Mouse (Mus musculus) natural killer cell, adult 2 months (primary cell): ENCODE data around the gene Olfr591.
"Not testable (repeated sequence)": the region's sequence is repeated elsewhere in the genome, so short reads cannot be mapped to it uniquely, and the experiment has no call there.

Experiments
- DNase-seq, 2 experiments: peaks; one replicate each; pipeline ENCODE4 v3.0.0; 2022; ENCODE audit warnings: low spot score in 2 of 2

The Olfr591 gene

DNA sequence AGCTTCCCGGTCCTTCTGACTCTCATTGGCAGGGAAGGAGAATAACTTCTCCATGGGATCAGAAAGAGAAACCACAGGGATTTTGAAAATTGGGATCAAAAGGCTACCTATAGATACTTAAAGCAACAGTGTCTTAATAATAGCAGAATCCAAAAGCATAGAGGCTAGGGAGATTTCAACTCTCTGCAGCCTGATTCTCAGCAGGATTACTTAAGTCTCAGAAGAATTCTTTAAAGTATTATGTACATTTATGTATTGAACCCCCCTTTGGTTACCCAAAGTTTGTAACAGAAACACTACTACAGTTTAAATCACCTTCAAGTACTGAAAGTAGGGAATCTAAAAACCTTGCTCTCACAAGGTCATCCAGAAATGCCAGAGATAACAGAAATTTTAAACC, at the start of gene Olfr591:
TSS of gene Olfr591 (minus strand) at position 101 of the 400 bp plus-strand sequence.
- no peak for DNase-seq

GRCm38 (mm10) chr7:103216696-103217095, 38.6 kb upstream of the Olfr591 start, which contains the start of gene Olfr594:
TSS of gene Olfr594 (plus strand) at chr7:103216996.
- no peak for DNase-seq

GRCm38 (mm10) chr7:103212050-103212449, 33.9 kb upstream of the Olfr591 start:
- DNase-seq, result not testable (repeated sequence)

- DNase-seq, result no peak
Observed at GRCm38 (mm10) chr7:103211562-103211961, 33.4 kb upstream of the Olfr591 start, which contains the start of gene Olfr593. TSS of gene Olfr593 (plus strand) at chr7:103211862.

DNA sequence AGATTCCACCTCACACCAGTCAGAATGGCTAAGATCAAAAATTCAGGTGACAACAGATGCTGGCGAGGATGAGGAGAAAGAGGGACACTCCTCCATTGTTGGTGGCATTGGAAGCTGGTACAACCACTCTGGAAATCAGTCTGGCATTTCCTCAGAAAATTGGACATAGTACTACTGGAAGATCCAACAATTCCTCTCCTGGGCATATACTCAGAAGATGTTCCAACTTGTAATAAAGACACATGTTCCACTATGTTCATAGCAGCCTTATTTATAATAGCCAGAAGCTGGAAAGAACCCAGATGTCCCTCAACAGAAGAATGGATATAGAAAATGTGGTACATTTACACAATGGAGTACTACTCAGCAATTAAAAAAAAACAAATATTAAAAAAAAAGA, 6.4 kb upstream of the Olfr591 start, which contains the start of gene Olfr592:
TSS of gene Olfr592 (plus strand) at position 301 of the 400 bp plus-strand sequence.
- not testable (repeated sequence) for DNase-seq

GRCm38 (mm10) chr7:103169697-103170096, 8.4 kb downstream of the Olfr591 start:
- DNase-seq, result no peak

DNA sequence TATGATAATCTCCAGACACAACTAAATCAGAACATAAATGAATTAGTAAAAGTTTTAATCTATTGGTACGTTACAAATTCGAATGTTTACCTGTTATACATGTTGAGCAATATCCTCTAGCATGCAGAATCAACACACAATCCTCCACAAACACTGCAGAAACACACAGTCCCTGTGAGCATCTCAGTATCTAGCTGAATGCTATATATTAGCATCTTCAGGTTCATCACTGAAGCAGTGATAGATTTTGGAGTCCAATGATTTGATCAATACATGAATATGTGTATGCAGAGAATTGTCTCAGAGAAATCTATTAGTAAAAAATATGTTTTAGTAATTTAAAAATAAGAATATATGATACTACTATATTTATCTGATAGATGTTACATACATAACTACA, 21.9 kb downstream of the Olfr591 start, which contains the start of gene Olfr589:
TSS of gene Olfr589 (minus strand) at position 101 of the 400 bp plus-strand sequence.
- no peak for DNase-seq

DNA sequence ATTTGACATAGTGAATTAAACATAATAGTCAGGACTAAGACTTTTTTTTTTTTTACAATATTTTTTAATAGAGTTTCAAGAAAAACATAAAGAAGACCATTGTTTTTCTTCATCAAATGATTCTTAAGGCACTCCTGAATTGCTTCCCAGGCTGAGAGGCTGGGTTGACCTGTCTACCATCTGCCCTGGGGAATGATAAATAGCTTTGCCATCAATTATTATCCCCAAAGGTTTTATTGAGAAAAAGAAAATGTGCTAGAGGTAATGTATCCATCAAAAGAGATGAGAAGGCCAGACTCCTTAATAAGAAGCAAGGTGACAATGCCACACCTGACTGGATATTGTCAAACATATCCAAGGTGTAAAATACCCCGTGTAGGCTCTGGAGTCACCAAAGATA, 37.6 kb downstream of the Olfr591 start, which contains the start of gene Olfr588-ps1:
TSS of gene Olfr588-ps1 (plus strand) at position 301 of the 400 bp plus-strand sequence.
- DNase-seq, result no peak

DNA sequence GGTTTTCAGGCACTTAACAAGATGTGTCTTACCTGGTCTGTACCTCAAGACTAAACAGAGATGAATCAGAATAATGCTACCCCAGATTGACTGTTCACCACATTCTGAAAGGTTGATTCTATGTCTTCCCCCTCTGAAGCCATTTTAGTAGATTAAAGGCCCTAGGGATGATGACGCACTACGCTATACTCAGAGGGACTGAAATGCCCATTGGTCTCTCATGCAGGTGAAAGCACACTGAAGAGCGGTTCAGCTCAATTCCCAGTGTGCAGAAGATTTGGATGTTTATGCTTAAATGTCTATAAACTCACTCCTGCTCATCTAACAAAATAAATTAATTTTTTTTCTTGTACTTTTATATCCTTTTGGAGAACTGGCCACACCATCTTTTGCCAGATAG, 52.6 kb downstream of the Olfr591 start, which contains the start of gene Olfr586:
TSS of gene Olfr586 (minus strand) at position 101 of the 400 bp plus-strand sequence.
- DNase-seq, result no peak

GRCm38 (mm10) chr7:103119406-103119805, 58.7 kb downstream of the Olfr591 start:
- no peak for DNase-seq
